8 mouse cellular contexts compared by ENCODE assay signal in the genomic region with DNA sequence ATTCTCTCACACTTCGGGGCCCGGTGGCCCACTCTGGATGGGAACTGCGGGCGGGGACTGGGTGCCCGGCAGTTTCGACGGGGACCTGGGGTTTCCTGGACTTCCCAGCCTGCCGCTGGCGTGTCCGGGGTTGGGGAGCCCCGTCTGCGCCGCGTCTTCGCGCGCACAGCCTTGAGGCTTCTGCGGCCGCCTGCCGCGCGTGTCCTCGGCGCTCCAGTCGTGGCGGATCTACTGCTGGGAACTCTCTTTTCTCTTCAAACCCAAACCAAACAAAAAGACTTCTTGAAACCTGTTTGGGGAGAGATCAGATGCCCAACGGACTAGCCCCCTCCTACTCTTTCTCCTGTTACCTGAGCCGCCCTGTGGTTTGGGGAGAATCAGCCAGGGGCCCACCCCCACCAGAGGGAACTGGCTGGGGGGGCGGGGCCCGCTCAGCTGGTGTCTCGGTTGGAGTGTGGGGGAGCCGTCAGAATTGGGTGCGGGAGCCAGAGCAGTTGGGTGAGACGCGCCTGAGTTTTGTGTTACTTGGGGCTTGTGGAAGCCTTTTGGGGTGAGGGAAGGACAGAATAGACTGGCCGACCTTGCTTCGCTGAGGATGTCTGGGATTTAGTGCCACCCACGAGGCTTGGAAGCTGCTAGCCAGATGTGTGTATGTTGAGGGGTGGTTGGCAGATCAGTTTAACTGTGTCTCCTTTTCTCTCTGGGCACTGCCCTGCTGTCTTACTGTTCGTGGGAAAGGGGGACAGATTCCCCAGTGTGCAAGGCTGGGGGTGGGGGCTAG. TPM values are rescaled to one million over a fixed set of nuclear protein-coding genes. Genes with fewer than 3 reads are reported as not detected.
A peak's percentile ranks its signal among the peaks of the same experiment; 100 is the strongest.
DNase-seq lines count a peak whose midpoint lies in the region; ATAC-seq and TF ChIP-seq lines count a peak whose summit lies in the region.

No protein-coding gene starts in this region.

- H3K9me3 ChIP-seq in E14TG2a.4 (ENCODE audit: low read length) = no peaks in the 10 kb centered on the region
- H3K9me3 ChIP-seq in forebrain, embryonic 11.5 days (ENCODE audit: control insufficient read depth, low read length) = no peaks in the 10 kb centered on the region

- H3K4me1 ChIP-seq in cerebellum, adult 2 months (ENCODE audit: control insufficient read depth, insufficient read depth, low read length) = peaks cover 71% of the 10 kb centered on the region
- H3K4me1 ChIP-seq in E14TG2a.4 (replicated peaks; ENCODE audit: low read depth, low read length) = peaks cover 93% of the 10 kb centered on the region
- peaks cover 45% of the 10 kb centered on the region for H3K4me1 ChIP-seq in forebrain, embryonic 11.5 days (replicated peaks; ENCODE audit: control insufficient read depth, insufficient read depth, low read length)
- peaks cover 62% of the 10 kb centered on the region for H3K4me1 ChIP-seq in small intestine, adult 2 months (ENCODE audit: control insufficient read depth, insufficient read depth, insufficient read length, low read length)

- DNase-seq in cerebellum, adult 2 months = peak in 1 of 2 experiments; percentile 61
- DNase-seq in cerebellum, postnatal 36 days = no peak
- no peak for DNase-seq in forebrain, embryonic 11.5 days (ENCODE audit: low spot score)
- peak; percentile 87 for DNase-seq in induced T-regulatory cell, adult 2 months (ENCODE audit: low read depth)
- peak; percentile 77 to 84 for DNase-seq in lung, adult 18-20 months

- H3K4me2 ChIP-seq in forebrain, embryonic 11.5 days (ENCODE audit: low read depth, low read length, severe bottlenecking) = peak overlapping the region; percentile 94

- peak overlapping the region; percentile 65 for H3K4me3 ChIP-seq in cerebellum, adult 2 months (replicated peaks; ENCODE audit: insufficient read depth, low read depth, low read length)
- H3K4me3 ChIP-seq in E14TG2a.4 (replicated peaks; ENCODE audit: low read length) = peak overlapping the region; percentile 98
- peak overlapping the region; percentile 44 for H3K4me3 ChIP-seq in forebrain, embryonic 11.5 days (ENCODE audit: low read depth, low read length)
- peak overlapping the region; percentile 95 for H3K4me3 ChIP-seq in small intestine, adult 2 months (ENCODE audit: low read depth, low read length)

- 0 out of 2 replicates have a peak, but pooled peaks cover 8% of the 10 kb centered on the region for H3K36me3 ChIP-seq in E14TG2a.4 (ENCODE audit: insufficient read depth, low read length)
- H3K36me3 ChIP-seq in forebrain, embryonic 11.5 days (ENCODE audit: control insufficient read depth, insufficient read depth, low read length) = no peaks in the 10 kb centered on the region
- no peaks in the 10 kb centered on the region for H3K36me3 ChIP-seq in small intestine, adult 2 months (ENCODE audit: control insufficient read depth, insufficient read depth, low read length)

- peak overlapping the region; percentile 73 for H3K9ac ChIP-seq in forebrain, embryonic 11.5 days (ENCODE audit: low read length)

- H3K27ac ChIP-seq in cerebellum, adult 2 months (ENCODE audit: insufficient read depth, low read length) = no peak overlapping the region
- no peak overlapping the region for H3K27ac ChIP-seq in forebrain, embryonic 11.5 days (ENCODE audit: low read depth, low read length)
- H3K27ac ChIP-seq in small intestine, adult 2 months (ENCODE audit: insufficient read depth, low read depth, low read length) = peak overlapping the region; percentile 76

- 4% methylated on average over 39 of the region's 39 CpGs for WGBS in cerebellum, adult 2 months
- WGBS in forebrain, embryonic 11.5 days = under 1% methylated on average over 39 of the region's 39 CpGs
- WGBS in small intestine, adult 2 months = 2% methylated on average over 39 of the region's 39 CpGs

- no peaks in the 10 kb centered on the region for H3K27me3 ChIP-seq in cerebellum, adult 2 months (ENCODE audit: control insufficient read depth, insufficient read depth, low read length)
- peaks cover 31% of the 10 kb centered on the region for H3K27me3 ChIP-seq in E14TG2a.4 (ENCODE audit: insufficient read depth, low read length)
- peaks cover 4% of the 10 kb centered on the region; the same call in 1 of the 2 replicates for H3K27me3 ChIP-seq in forebrain, embryonic 11.5 days (ENCODE audit: control insufficient read depth, insufficient read depth, low read length)
- no peaks in the 10 kb centered on the region for H3K27me3 ChIP-seq in small intestine, adult 2 months (ENCODE audit: control insufficient read depth, insufficient read depth, low read length)

- TF ChIP-seq POLR2A in cerebellum, adult 2 months (IDR thresholded peaks at IDR 0.05; ENCODE audit: borderline replicate concordance, insufficient read depth, low read length) = no peak
- TF ChIP-seq POLR2A in small intestine, adult 2 months (IDR thresholded peaks at IDR 0.05; ENCODE audit: low read depth, low read length) = peak; percentile 9; the same call in 1 of the 2 replicates

- no peak for ATAC-seq in forebrain, embryonic 11.5 days (replicated peaks; ENCODE audit: low FRiP score)
- ATAC-seq in megakaryocyte-erythroid progenitor cell, adult 5-6 weeks (replicated peaks; ENCODE audit: low FRiP score, low TSS enrichment, poor library complexity, severe bottlenecking) = no peak

- no peak for TF ChIP-seq CTCF in cerebellum, adult 2 months (IDR thresholded peaks at IDR 0.05; ENCODE audit: borderline replicate concordance, insufficient read depth, low read depth, low read length)
- TF ChIP-seq CTCF in E14TG2a.4 (conservative IDR thresholded peaks at IDR 0.05; ENCODE audit: low read length) = no peak
- TF ChIP-seq CTCF in small intestine, adult 2 months (IDR thresholded peaks at IDR 0.05; ENCODE audit: extremely low read depth, insufficient read length, insufficient replicate concordance, low read depth, low read length) = no peak

RNA-seq across cellular contexts. Expression of gene Rara, which starts 10.5 kb away (rescaled TPM):
- 13.5 and 15.4 TPM in 2 replicates for polyA plus RNA-seq in cerebellum, adult 2 months (2012; rRNA removed)
- 23.3 and 25.2 TPM in 2 replicates for polyA plus RNA-seq in forebrain, embryonic 11.5 days (2014; fragmentation: Nextera tagmentation; extraction: Ambion mirVana)
- 25.3 and 56.3 TPM in 2 replicates for polyA plus RNA-seq in small intestine, adult 2 months (2012; rRNA removed)
- 7.8 and 15.9 TPM in 2 replicates for total RNA-seq in megakaryocyte-erythroid progenitor cell, adult 5-6 weeks (2014; fragmentation: Nextera tagmentation)
- 2.2 and 3.0 TPM in 2 replicates for total RNA-seq in megakaryocyte-erythroid progenitor cell, adult 5-6 weeks (2017)

RNA-seq across cellular contexts. Expression of gene Cdc6, which starts 30.5 kb away (rescaled TPM):
- polyA plus RNA-seq in cerebellum, adult 2 months (2012; rRNA removed) = 0.30 and 0.36 TPM in 2 replicates
- polyA plus RNA-seq in forebrain, embryonic 11.5 days (2014; fragmentation: Nextera tagmentation; extraction: Ambion mirVana) = 52.8 and 54.7 TPM in 2 replicates
- 0.37 and 0.65 TPM in 2 replicates for polyA plus RNA-seq in small intestine, adult 2 months (2012; rRNA removed)
- total RNA-seq in megakaryocyte-erythroid progenitor cell, adult 5-6 weeks (2014; fragmentation: Nextera tagmentation) = 85.0 and 101 TPM in 2 replicates
- 67.8 and 78.7 TPM in 2 replicates for total RNA-seq in megakaryocyte-erythroid progenitor cell, adult 5-6 weeks (2017)

RNA-seq across cellular contexts. Expression of gene Gjd3, which starts 44.7 kb away (rescaled TPM):
- polyA plus RNA-seq in cerebellum, adult 2 months (2012; rRNA removed) = 1.2 and 2.1 TPM in 2 replicates
- 0.23 TPM in 1 of 2 replicates, not detected in the other for polyA plus RNA-seq in forebrain, embryonic 11.5 days (2014; fragmentation: Nextera tagmentation; extraction: Ambion mirVana)
- 3.6 and 5.8 TPM in 2 replicates for polyA plus RNA-seq in small intestine, adult 2 months (2012; rRNA removed)
- not detected in 2 replicates for total RNA-seq in megakaryocyte-erythroid progenitor cell, adult 5-6 weeks (2014; fragmentation: Nextera tagmentation)
- not detected in 2 replicates for total RNA-seq in megakaryocyte-erythroid progenitor cell, adult 5-6 weeks (2017)

Comparison
In these comparisons a context has a peak if more than half of its experiments do, and no peak if none do; other contexts are left out.
1. DNase-seq: peak in induced T-regulatory cell, adult 2 months (single experiment) and lung, adult 18-20 months (2 of 2); none in cerebellum, postnatal 36 days (0 of 2) and forebrain, embryonic 11.5 days (single experiment).
2. H3K4me3 ChIP-seq: peak in every context shown above with its lines; median percentile 98 in E14TG2a.4; 95 in small intestine, adult 2 months; 65 in cerebellum, adult 2 months; 44 in forebrain, embryonic 11.5 days.
3. RNA of gene Cdc6, which starts 30.5 kb away (polyA plus RNA-seq): 52.8 to 54.7 TPM in forebrain, embryonic 11.5 days; 0.37 to 0.65 TPM in small intestine, adult 2 months and 0.30 to 0.36 TPM in cerebellum, adult 2 months; every median in the first group is over 10 times any median in the second.